In the genomic region with DNA sequence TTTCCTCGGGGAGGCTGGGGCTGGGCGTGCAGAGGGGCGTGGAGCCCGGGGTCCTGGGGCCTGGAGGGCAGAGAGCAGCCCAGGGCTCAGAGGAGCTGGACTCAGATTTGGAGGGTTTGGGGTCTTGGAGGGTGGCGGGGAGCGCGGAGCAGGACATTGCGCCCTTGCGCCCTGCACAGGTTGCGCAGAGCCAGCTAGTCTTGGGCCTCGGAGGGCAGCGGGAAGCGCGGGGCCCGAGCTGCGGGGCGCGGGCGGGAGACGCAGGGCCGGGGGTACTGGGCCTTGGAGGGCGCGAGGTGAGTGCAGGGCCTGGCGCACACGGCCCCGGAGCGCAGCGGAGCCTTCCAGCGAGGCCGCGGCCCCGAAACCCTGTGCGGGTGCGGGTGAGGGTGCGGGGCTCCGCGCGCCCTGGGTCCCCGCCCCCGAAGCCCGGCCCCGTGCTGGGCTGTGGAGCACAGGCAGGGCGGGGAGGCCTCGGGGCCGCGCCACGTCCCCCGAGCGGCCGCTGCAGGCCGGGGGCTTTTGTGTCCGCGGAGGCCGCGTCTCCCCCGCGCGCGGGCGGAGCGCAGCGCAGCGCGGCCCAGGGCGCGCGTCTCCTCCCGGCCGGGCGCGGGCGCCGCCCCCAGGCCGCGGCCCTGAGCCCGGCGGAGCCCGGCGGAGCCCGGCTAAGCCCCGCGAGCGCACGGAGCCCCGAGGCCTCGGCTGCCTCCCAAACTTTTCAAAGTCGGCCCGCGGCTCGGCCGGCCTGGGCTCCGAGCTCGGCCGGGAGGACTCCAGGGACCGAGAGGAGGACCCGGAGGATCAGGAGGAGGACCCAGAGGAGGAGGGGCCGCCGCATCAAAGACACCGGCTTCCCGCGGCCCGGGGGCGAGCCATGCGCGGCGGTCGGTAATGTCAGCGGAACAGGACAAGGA, we compare ENCODE assay signal across 8 mouse cellular contexts. TPM values are rescaled to one million over a fixed set of nuclear protein-coding genes. Genes with fewer than 3 reads are reported as not detected.
DNase-seq lines count a peak whose midpoint lies in the region; ATAC-seq and TF ChIP-seq lines count a peak whose summit lies in the region.

A gene (plus strand): TSS at position 625 of the 914 bp plus-strand sequence.

- no peaks in the 10 kb centered on the region for H3K9me3 ChIP-seq in forebrain, postnatal 0 days (ENCODE audit: low read length)

- peak within 1 kb of the TSS; percentile 85 for H3K9ac ChIP-seq in forebrain, postnatal 0 days

- DNase-seq in R1 (ENCODE audit: low read depth, low spot score), result peak; percentile 60
- peak; percentile 31 to 54 for DNase-seq in cerebellum, adult 18-20 months
- peak; percentile 64 for DNase-seq in forebrain, postnatal 0 days
- DNase-seq in heart, postnatal 25 days (ENCODE audit: low spot score), result peak; percentile 21
- DNase-seq in left cerebral cortex, adult 2 months (ENCODE audit: extremely low spot score in 1 of 2, low spot score in 2 of 2), result peak; percentile 46 to 47
- peak; percentile 16 for DNase-seq in lung, postnatal 25 days (ENCODE audit: low spot score)
- peak; percentile 50 for DNase-seq in right cerebral cortex, postnatal 25 days
- DNase-seq in T-cell, adult 2 months (ENCODE audit: low spot score), result no peak

- H3K36me3 ChIP-seq in forebrain, postnatal 0 days (ENCODE audit: insufficient read depth), result no peaks in the 10 kb centered on the region

- peak within 1 kb of the TSS; percentile 75 for H3K4me3 ChIP-seq in forebrain, postnatal 0 days (ENCODE audit: low read depth, low read length)
- H3K4me3 ChIP-seq in left cerebral cortex, adult 2 months, result peak within 1 kb of the TSS; percentile 67

- intact Hi-C loops in heart, postnatal 25 days (cut with DNase I), result no loop called here
- intact Hi-C loops in left cerebral cortex, adult 2 months (cut with DNase I), result no loop called here

- no peaks in the 10 kb centered on the region for H3K27me3 ChIP-seq in forebrain, postnatal 0 days (ENCODE audit: insufficient read depth, low read length)

- ATAC-seq in forebrain, postnatal 0 days, result peak; percentile 87

- H3K4me2 ChIP-seq in forebrain, postnatal 0 days (ENCODE audit: low read depth), result peak within 1 kb of the TSS; percentile 96

- TF ChIP-seq CTCF in forebrain, postnatal 0 days (IDR thresholded peaks at IDR 0.05; ENCODE audit: low read depth), result no peak
- no peak for TF ChIP-seq CTCF in left cerebral cortex, adult 2 months (IDR thresholded peaks at IDR 0.05)

- peak within 1 kb of the TSS; percentile 92 for H3K27ac ChIP-seq in forebrain, postnatal 0 days (ENCODE audit: low read depth, low read length)
- peak within 1 kb of the TSS; percentile 74 for H3K27ac ChIP-seq in left cerebral cortex, adult 2 months

- peaks cover 15% of the 10 kb centered on the region; the same call in 1 of the 2 replicates for H3K4me1 ChIP-seq in forebrain, postnatal 0 days (ENCODE audit: insufficient read depth)

- 2% methylated on average over 72 of the region's 108 CpGs for WGBS in forebrain, postnatal 0 days

RNA-seq across cellular contexts. Expression of the gene that starts here (rescaled TPM):
- total RNA-seq in forebrain, postnatal 0 days (2014; rRNA removed), result 34.6 and 41.7 TPM in 2 replicates
- polyA plus RNA-seq in forebrain, postnatal 0 days (2015; fragmentation: Nextera tagmentation; extraction: Ambion mirVana), result 5.7 and 9.6 TPM in 2 replicates
- 10 to 100 TPM in 1 of 2 experiments, 1 to 10 TPM in 1; 10.0 to 10.9 TPM for total RNA-seq in heart, postnatal 25 days (2021)
- total RNA-seq in left cerebral cortex, adult 2 months (2021), result 10 to 100 TPM; 18.6 to 19.5 TPM
